Mouse (Mus musculus) olfactory bulb, adult 2 months (tissue): ENCODE results near the gene Rab20. TPM values are rescaled to one million over a fixed set of nuclear protein-coding genes. Genes with fewer than 3 reads are reported as not detected.

Experiments used
- H3K27ac ChIP-seq: fragments of 200-500 bp; 2 replicates; pipeline ENCODE4 v1.5.1; 2012; ENCODE audit warnings: low read depth, low read length; ENCODE audit not compliant: insufficient read depth
- H3K4me1 ChIP-seq: fragments of 200-500 bp; 2 replicates; pipeline ENCODE4 v1.6.1; 2012; ENCODE audit warnings: low read length; ENCODE audit not compliant: control insufficient read depth, insufficient read depth
- H3K4me3 ChIP-seq: fragments of 200-500 bp; 2 replicates; pipeline ENCODE4 v1.5.1; 2012; ENCODE audit warnings: mild to moderate bottlenecking, low read depth, low read length, moderate library complexity; ENCODE audit not compliant: insufficient read depth
- CTCF ChIP-seq: fragments of 200-500 bp; IDR thresholded peaks from 2 replicates; pipeline ENCODE4 v1.5.1; 2012; ENCODE audit warnings: low read depth, mild to moderate bottlenecking, low read length, moderate library complexity; ENCODE audit not compliant: insufficient read depth
- POLR2A ChIP-seq: fragments of 200-500 bp; IDR thresholded peaks from 2 replicates; pipeline ENCODE4 v1.6.1; 2012; ENCODE audit warnings: mild to moderate bottlenecking, low read depth, low read length, moderate library complexity; ENCODE audit not compliant: insufficient read depth
- WGBS: fragments of 180-500 bp; shearing (Covaris S2); methylation state at CpG from one replicate; pipeline ENCODE4 v1.1.7; 2018; 5-methylcytosine and 5-hydroxymethylcytosine counted together
- polyA plus RNA-seq: library from polyadenylated mRNA; stranded (reverse); fragments of >200 nt; gene quantifications from 2 replicates; pipeline ENCODE4 v1.2.4, GENCODE M21; 2012; ENCODE audit warnings: low replicate concordance; ENCODE audit not compliant: missing spikeins, insufficient read depth, insufficient read length

Gene Rab20
- polyA plus RNA-seq, 1 experiment, result not detected

DNA sequence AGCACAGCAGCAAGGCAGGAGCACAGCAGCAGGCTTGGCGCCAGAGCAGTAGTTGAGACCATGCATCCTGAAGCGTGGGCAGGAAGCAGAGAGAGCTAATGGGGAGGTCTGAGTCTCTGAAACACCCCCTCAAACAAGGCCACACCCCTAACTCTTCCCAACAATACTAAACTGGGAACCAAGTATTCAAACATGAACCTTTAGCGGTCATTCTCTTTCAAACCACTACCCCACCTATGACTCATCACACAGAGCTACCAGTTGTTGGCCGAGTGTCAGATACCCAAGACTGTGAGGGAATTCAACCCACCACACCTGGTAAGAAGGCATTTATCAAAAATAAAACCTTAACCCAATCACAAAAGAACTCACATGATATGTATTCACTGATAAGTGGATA lies 8.7 kb upstream of the Rab20 start:
- Histone ChIP-seq H3K4me1 (0 out of 2 replicates have a peak, but pooled peaks cover 3% of the 10 kb centered on the region), H3K27ac (no peak overlapping the region), H3K4me3 (no peak overlapping the region)
- WGBS, result 62% methylated on average over 4 of the region's 4 CpGs
- TF ChIP-seq POLR2A, result no peak
- TF ChIP-seq CTCF, result no peak

DNA sequence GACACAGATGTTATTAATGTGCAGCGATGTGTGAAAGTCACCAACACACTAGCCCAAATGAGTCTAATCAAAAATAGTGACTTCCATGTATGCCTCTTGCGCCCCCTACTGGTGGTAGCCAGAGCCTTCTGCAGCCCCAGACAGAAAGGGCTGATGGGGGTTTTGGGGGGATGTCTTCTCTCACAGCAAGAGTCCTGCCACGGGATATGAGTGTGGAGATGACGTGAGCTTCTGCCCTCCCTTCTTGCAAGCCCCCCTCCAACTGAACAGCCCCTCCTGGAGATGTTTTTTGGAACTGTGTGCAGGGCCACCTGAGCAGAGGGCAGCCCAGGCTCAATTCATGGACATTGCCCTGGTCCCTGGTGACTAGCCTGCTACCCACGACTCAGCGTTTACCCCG lies 7.6 kb upstream of the Rab20 start:
- TF ChIP-seq POLR2A (no peak), CTCF (peak; percentile 63)
- H3K4me3 ChIP-seq, result no peak overlapping the region
- no peak overlapping the region for H3K27ac ChIP-seq
- H3K4me1 ChIP-seq, result 0 out of 2 replicates have a peak, but pooled peaks cover 3% of the 10 kb centered on the region
- WGBS, result 20% methylated on average over 7 of the region's 7 CpGs

DNA sequence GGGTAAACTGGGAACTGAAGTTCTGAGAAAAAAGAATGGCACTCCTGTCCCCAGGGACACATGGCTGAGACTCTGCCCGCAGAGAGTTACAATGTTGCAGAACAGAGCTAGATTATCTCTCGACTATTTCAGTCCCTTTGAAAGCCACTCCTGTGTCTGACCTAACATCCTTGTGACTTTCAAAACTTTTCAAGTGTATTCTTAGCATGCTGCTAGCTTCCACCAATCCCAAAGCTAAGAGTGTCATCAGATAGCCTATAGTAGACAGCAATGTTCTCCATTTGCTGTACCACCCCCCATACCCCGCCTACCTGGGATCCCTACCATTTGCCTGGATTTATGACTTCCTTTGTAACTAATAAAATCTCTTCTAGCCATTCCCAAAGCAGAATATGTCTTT lies 4.0 kb upstream of the Rab20 start:
- 76% methylated on average over 3 of the region's 3 CpGs for WGBS
- no peak overlapping the region for H3K4me3 ChIP-seq
- no peak for TF ChIP-seq CTCF
- no peak for TF ChIP-seq POLR2A
- H3K4me1 ChIP-seq, result peaks cover 15% of the 10 kb centered on the region
- no peak overlapping the region for H3K27ac ChIP-seq

DNA sequence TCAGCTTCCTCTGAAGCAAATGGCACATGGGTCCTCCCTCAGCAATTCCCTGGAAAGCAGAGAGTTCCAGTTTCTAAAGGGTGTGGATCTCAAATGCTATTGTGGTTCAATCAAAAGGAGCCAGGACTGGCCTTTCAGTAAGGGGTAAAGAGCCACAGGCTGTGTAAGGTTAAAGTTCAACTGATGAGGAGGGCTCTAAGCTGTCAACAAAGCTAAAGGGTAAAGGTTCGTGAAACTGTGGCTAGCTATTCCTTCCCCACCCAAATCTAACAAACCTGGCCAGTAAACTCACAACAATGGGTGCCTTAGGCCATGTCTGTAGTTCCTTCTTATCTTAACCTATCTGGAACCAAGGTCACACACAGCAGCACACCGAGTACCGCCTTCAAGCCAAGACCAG lies 3.4 kb upstream of the Rab20 start:
- TF ChIP-seq POLR2A (no peak), CTCF (no peak)
- WGBS, result 92% methylated on average over 3 of the region's 3 CpGs
- H3K4me1 ChIP-seq, result peaks cover 14% of the 10 kb centered on the region
- H3K27ac ChIP-seq, result no peak overlapping the region
- H3K4me3 ChIP-seq, result no peak overlapping the region

DNA sequence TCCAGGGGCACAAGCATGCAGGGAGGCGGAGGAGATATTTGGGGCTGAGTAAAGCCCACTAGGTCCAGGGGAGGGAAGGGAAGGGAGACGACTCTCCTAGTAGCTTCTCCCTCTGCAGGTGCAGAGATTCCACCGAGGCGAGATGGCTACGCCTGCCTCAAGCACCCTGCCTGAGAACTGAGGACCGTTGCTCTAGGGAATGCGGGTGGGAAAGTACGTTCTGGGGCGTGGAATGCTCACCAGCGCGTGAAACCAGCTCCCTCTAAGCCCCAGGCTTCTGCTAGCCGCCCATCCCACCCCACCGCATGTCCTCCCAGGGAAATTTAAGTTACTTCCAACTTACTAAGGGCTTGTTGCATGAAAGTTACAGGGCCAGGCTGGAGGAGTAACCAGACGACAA lies 1.1 kb upstream of the Rab20 start:
- TF ChIP-seq CTCF, result no peak
- no peak for TF ChIP-seq POLR2A
- H3K4me1 ChIP-seq, result peaks cover 21% of the 10 kb centered on the region
- H3K4me3 ChIP-seq, result no peak overlapping the region
- WGBS, result 46% methylated on average over 14 of the region's 14 CpGs
- H3K27ac ChIP-seq, result no peak overlapping the region

DNA sequence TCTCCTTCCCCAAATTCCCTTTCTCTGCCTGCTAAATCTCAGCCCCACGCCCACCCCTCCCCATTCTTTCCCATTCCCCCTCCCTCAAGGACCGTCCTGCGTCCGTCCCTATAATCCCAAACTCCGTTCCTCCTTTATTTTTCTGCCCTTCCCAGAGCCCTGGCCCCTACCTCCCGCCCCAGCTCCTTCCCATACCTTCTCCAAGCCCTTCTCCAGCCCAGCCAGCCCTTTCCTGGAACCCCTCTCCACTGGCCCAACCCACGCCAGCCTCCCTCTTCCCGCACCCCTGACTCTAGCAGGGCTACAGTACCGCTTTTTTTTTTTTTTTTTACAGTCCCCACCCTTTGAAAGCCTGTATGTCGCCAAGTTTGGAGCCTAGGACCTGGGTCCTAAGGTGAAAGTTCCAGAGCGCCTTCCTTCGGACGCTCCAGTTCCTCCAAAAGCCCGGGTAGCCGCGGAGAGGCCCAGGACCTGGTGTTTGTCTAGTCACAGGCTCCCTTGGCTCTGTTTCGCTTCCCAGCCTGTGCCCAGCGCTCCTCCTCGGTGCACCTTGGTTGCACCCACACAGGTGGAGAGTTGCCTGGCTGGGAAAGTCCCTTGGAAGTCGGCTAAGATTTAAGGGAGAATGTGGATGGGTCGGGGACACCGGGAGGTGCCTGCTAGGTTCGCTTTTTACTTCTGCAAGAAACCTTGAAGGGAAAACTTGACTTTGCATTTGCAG lies 457 bp upstream of the Rab20 start:
- TF ChIP-seq POLR2A, result no peak
- TF ChIP-seq CTCF, result no peak
- Histone ChIP-seq H3K27ac (no peak overlapping the region), H3K4me3 (no peak overlapping the region), H3K4me1 (peaks cover 21% of the 10 kb centered on the region)
- 19% methylated on average over 23 of the region's 23 CpGs for WGBS

DNA sequence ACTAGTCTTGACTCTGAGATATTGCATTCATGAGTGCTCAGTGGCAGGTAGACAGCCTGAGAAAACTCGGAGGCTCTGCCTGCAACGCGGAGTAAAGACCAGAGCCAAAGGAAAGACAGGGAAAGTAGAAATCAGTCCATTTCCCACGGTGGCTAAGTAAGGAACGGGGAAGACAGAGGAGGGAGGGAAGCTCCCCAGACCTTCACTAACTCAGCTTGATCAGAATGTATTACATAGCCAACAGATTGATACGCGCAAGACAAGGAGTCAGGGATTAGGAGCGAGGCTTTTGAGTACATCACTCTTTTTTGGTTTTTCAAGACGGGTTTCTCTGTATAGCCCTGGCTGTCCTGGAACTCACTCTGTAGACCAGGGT lies 1.3 kb downstream of the Rab20 start:
- WGBS, result 20% methylated on average over 9 of the region's 9 CpGs
- TF ChIP-seq POLR2A, result no peak
- TF ChIP-seq CTCF, result no peak

DNA sequence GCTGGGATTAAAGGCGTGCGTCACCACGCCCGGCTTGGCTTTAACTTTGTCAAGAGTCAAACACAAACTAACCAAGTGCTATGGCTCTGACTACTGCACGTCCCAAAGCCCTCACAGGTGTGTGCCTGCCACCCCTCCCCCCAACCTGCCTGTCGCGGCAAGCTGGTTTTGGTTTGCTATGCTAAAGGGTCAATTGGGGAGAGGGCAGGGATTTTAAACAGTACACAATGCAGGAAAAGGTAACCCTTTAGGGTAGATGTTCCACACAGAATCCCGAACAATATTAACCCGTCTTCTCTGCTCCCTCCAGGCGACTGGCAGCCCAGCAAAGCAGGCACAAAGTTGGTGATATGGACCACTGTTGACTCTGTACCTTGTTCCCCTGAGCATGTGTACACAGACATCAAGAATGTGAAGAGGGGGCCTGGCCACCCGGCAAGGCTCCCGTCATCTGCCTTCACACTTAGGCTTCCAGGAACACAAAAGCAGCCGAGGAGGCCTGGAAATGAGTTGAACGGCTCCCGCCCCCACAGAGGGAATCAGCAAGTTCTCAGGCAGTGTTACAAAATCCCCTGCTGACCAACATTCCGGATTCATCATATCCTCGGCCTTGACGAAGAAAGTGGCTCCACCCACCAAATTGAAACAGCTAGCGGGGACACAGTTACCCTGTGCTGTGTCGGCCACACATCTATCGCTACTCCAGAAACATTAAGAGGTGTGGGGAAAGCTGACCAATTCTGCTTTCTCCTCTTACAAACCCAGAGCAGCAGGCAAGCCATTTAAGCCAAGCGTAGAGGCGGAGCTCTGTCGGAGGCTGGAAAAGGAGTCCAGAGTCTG lies 2.0 kb downstream of the Rab20 start:
- no peak for TF ChIP-seq POLR2A
- no peak for TF ChIP-seq CTCF
- peak overlapping the region; percentile 16 for H3K4me3 ChIP-seq
- H3K4me1 ChIP-seq, result peaks cover 21% of the 10 kb centered on the region
- H3K27ac ChIP-seq, result no peak overlapping the region
- WGBS, result 32% methylated on average over 24 of the region's 24 CpGs

More for the DNA sequence above, 1.3 kb downstream of the Rab20 start:
- Histone ChIP-seq H3K4me1 (peaks cover 21% of the 10 kb centered on the region), H3K4me3 (peak overlapping the region; percentile 16), H3K27ac (no peak overlapping the region)

DNA sequence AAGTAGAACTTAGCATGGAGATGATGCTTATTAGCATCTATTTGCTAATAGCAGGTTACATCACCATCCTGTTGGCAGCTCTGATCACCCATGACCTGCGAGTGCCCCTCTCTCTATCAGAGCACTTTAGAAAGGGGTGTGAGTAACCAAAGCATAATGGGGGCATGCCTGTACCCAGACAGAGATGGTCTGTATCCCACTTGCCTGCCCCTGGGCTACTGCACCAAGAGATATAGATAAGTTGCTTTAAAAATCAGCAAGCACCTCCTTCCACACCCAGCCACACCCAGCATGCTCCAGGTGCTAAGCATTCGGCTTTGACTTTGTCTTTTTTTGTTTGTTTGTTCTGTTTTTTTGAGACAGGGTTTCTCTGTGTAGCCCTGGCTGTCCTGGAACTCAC lies 2.6 kb downstream of the Rab20 start:
- WGBS, result 66% methylated on average over 2 of the region's 2 CpGs
- TF ChIP-seq CTCF (no peak), POLR2A (no peak)
- Histone ChIP-seq H3K4me1 (peaks cover 21% of the 10 kb centered on the region), H3K27ac (no peak overlapping the region), H3K4me3 (no peak overlapping the region)
